Mouse (Mus musculus): Measurements from ENCODE around the gene Tctex1d2.
"Not testable (repeated sequence)": the region's sequence is repeated elsewhere in the genome, so short reads cannot be mapped to it uniquely, and the experiment has no call there.

Tctex1d2 gene

GRCm38 (mm10) chr16:32433138-32433537 lies 13.6 kb downstream of the Tctex1d2 start:
- no peak for DNase-seq

- no peak for DNase-seq
Observed at GRCm38 (mm10) chr16:32434066-32434465, 14.6 kb downstream of the Tctex1d2 start.

GRCm38 (mm10) chr16:32434691-32435090 lies 15.2 kb downstream of the Tctex1d2 start:
- no peak for DNase-seq

GRCm38 (mm10) chr16:32436657-32437056 lies 17.2 kb downstream of the Tctex1d2 start:
- DNase-seq, result no peak

GRCm38 (mm10) chr16:32437266-32437665 lies 17.8 kb downstream of the Tctex1d2 start:
- no peak for DNase-seq

- no peak for DNase-seq
Observed at GRCm38 (mm10) chr16:32441432-32441831, 21.9 kb downstream of the Tctex1d2 start.

- DNase-seq, result not testable (repeated sequence)
Observed at GRCm38 (mm10) chr16:32444615-32445014, 25.1 kb downstream of the Tctex1d2 start.

- no peak for DNase-seq
Observed at GRCm38 (mm10) chr16:32445558-32445957, 26.1 kb downstream of the Tctex1d2 start.

- DNase-seq, result no peak
Observed at GRCm38 (mm10) chr16:32446563-32447138, 27.1 kb downstream of the Tctex1d2 start.

GRCm38 (mm10) chr16:32449665-32450064 lies 30.2 kb downstream of the Tctex1d2 start:
- DNase-seq, result no peak

GRCm38 (mm10) chr16:32450133-32450532 lies 30.6 kb downstream of the Tctex1d2 start:
- no peak for DNase-seq

- no peak for DNase-seq
Observed at GRCm38 (mm10) chr16:32453102-32453501, 33.6 kb downstream of the Tctex1d2 start.

- DNase-seq, result no peak
Observed at GRCm38 (mm10) chr16:32454646-32455045, 35.1 kb downstream of the Tctex1d2 start.

GRCm38 (mm10) chr16:32456086-32456485 lies 36.6 kb downstream of the Tctex1d2 start:
- DNase-seq, result no peak

GRCm38 (mm10) chr16:32456761-32457160 lies 37.3 kb downstream of the Tctex1d2 start:
- no peak for DNase-seq

- no peak for DNase-seq
Observed at GRCm38 (mm10) chr16:32457589-32458386, 38.3 kb downstream of the Tctex1d2 start.

GRCm38 (mm10) chr16:32460518-32460917 lies 41.0 kb downstream of the Tctex1d2 start:
- DNase-seq, result no peak

- DNase-seq, result no peak
Observed at GRCm38 (mm10) chr16:32461713-32462112, 42.2 kb downstream of the Tctex1d2 start.

- no peak for DNase-seq
Observed at GRCm38 (mm10) chr16:32462950-32463349, 43.4 kb downstream of the Tctex1d2 start.

GRCm38 (mm10) chr16:32463426-32463825 lies 43.9 kb downstream of the Tctex1d2 start:
- no peak for DNase-seq

GRCm38 (mm10) chr16:32464908-32465307 lies 45.4 kb downstream of the Tctex1d2 start:
- no peak for DNase-seq

- no peak for DNase-seq
Observed at GRCm38 (mm10) chr16:32468488-32468887, 49.0 kb downstream of the Tctex1d2 start.

GRCm38 (mm10) chr16:32469404-32470105 lies 50.1 kb downstream of the Tctex1d2 start:
- no peak for DNase-seq
